Mouse (Mus musculus) midbrain, embryonic 11.5 days (tissue): ENCODE results near the gene Zbtb8os. TPM values are rescaled to one million over a fixed set of nuclear protein-coding genes. Genes with fewer than 3 reads are reported as not detected.
"Not testable (repeated sequence)": the region's sequence is repeated elsewhere in the genome, so short reads cannot be mapped to it uniquely, and the experiment has no call there.

Experiments
- ATAC-seq: fragments of 200-750 bp; cut with Nextera tagmentation; 2 replicates; pipeline ENCODE4 v1.8.0; 2017; ENCODE audit warnings: moderate TSS enrichment, moderate library complexity; ENCODE audit not compliant: low FRiP score
- DNase-seq: peaks from one replicate; pipeline ENCODE4 v3.0.0; 2015; ENCODE audit warnings: low spot score; ENCODE audit errors: missing footprints
- H3K27ac ChIP-seq: fragments of 300-500 bp; sonication (generic); 2 replicates; pipeline ENCODE4 v1.5.1; 2014; ENCODE audit warnings: low read depth, low read length
- H3K27me3 ChIP-seq: fragments of 300-500 bp; sonication (generic); 2 replicates; pipeline ENCODE4 v1.6.1; 2014; ENCODE audit warnings: mild to moderate bottlenecking, low read length, moderate library complexity, mixed read lengths; ENCODE audit not compliant: control insufficient read depth, insufficient read depth
- H3K36me3 ChIP-seq: fragments of 300-500 bp; sonication (generic); 2 replicates; pipeline ENCODE4 v1.6.1; 2014; ENCODE audit warnings: mild to moderate bottlenecking, low read length, moderate library complexity, mixed read lengths; ENCODE audit not compliant: control insufficient read depth, insufficient read depth
- H3K4me1 ChIP-seq: fragments of 300-500 bp; sonication (generic); 2 replicates; pipeline ENCODE4 v1.6.1; 2014; ENCODE audit warnings: low read length; ENCODE audit not compliant: control insufficient read depth, insufficient read depth
- H3K4me2 ChIP-seq: fragments of 300-500 bp; sonication (generic); 2 replicates; pipeline ENCODE4 v1.6.1; 2014; ENCODE audit warnings: mild to moderate bottlenecking, moderate library complexity
- H3K4me3 ChIP-seq: fragments of 300-500 bp; sonication (generic); 2 replicates; pipeline ENCODE4 v1.5.1; 2014; ENCODE audit warnings: low read depth, low read length
- H3K9ac ChIP-seq: fragments of 300-500 bp; sonication (generic); 2 replicates; pipeline ENCODE4 v1.6.1; 2014; ENCODE audit warnings: low read length
- H3K9me3 ChIP-seq: fragments of 300-500 bp; sonication (generic); 2 replicates; pipeline ENCODE4 v1.6.1; 2016; ENCODE audit warnings: low read length; ENCODE audit not compliant: control insufficient read depth
- WGBS: fragments of 180-500 bp; shearing (Covaris S2); extraction: QIAGEN DNeasy Blood & Tissue Kit; methylation state at CpG from one replicate; pipeline ENCODE4 v1.1.7; 2014; 5-methylcytosine and 5-hydroxymethylcytosine counted together
- polyA plus RNA-seq: library from polyadenylated mRNA; unstranded; fragments of >200 nt; fragmentation: Nextera tagmentation; extraction: Ambion mirVana; gene quantifications from 2 replicates; pipeline ENCODE4 v1.2.1, GENCODE M21; 2014

Zbtb8os gene
- polyA plus RNA-seq, 1 experiment from 2014 or later, result 42.7 TPM

GRCm38 (mm10) chr4:129342705-129343104 is 7.2 kb downstream of the Zbtb8os start:
- WGBS, result 94% methylated on average over 2 of the region's 2 CpGs

GRCm38 (mm10) chr4:129346481-129347154 is 11.1 kb downstream of the Zbtb8os start:
- ATAC-seq, result no peak
- 92% methylated on average over 15 of the region's 15 CpGs for WGBS

More at GRCm38 (mm10) chr4:129342705-129343104, 7.2 kb downstream of the Zbtb8os start:
- no peaks in the 10 kb centered on the region for H3K9me3 ChIP-seq
- no peaks in the 10 kb centered on the region for H3K27me3 ChIP-seq
- peaks cover 11% of the 10 kb centered on the region for H3K36me3 ChIP-seq
- no peak overlapping the region for H3K27ac ChIP-seq
- ATAC-seq (no peak), DNase-seq (no peak)
- no peak overlapping the region for H3K9ac ChIP-seq
- no peak overlapping the region for H3K4me3 ChIP-seq
- H3K4me1 ChIP-seq, result no peaks in the 10 kb centered on the region
- H3K4me2 ChIP-seq, result no peak overlapping the region

DNA sequence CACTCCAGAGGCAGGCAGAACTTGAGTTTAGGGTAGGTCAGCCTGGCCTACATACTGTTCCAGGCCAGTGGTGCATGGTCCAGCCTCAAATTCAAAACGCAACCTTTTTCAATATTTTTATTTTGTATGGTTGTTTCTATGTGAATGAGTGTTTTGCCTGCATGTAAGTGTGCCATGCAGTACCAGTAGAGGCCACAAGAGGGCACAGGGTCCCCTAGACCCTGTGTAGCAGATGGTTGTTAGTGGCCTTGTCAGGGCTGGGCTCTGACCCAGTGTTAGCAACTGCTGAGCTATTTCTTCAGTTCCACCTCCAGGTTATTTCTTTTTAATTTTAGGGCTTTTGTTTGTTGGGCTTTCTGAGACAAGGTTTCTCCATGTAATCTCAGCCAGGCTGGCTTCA is 15.1 kb downstream of the Zbtb8os start:
- H3K27ac ChIP-seq, result no peak overlapping the region
- ATAC-seq, result peak; percentile 68; the same call in 1 of the 2 replicates
- no peak overlapping the region for H3K9ac ChIP-seq
- no peaks in the 10 kb centered on the region for H3K27me3 ChIP-seq
- 11% methylated on average over 1 of the region's 1 CpGs for WGBS
- no peak overlapping the region for H3K4me3 ChIP-seq
- no peak overlapping the region for H3K4me2 ChIP-seq
- no peaks in the 10 kb centered on the region for H3K9me3 ChIP-seq
- no peaks in the 10 kb centered on the region for H3K36me3 ChIP-seq
- H3K4me1 ChIP-seq, result no peaks in the 10 kb centered on the region
- DNase-seq, result peak; percentile 97

More at GRCm38 (mm10) chr4:129346481-129347154, 11.1 kb downstream of the Zbtb8os start:
- no peak overlapping the region for H3K4me2 ChIP-seq
- H3K9ac ChIP-seq, result no peak overlapping the region
- no peaks in the 10 kb centered on the region for H3K4me1 ChIP-seq
- H3K36me3 ChIP-seq, result peaks cover 11% of the 10 kb centered on the region
- no peak overlapping the region for H3K4me3 ChIP-seq
- H3K27me3 ChIP-seq, result no peaks in the 10 kb centered on the region
- no peak for DNase-seq
- H3K9me3 ChIP-seq, result no peaks in the 10 kb centered on the region
- no peak overlapping the region for H3K27ac ChIP-seq

GRCm38 (mm10) chr4:129351111-129351510 is 15.6 kb downstream of the Zbtb8os start:
- H3K27me3 ChIP-seq, result no peaks in the 10 kb centered on the region
- DNase-seq (no peak), ATAC-seq (no peak)
- H3K9ac ChIP-seq, result no peak overlapping the region
- H3K4me3 ChIP-seq, result no peak overlapping the region
- H3K4me2 ChIP-seq, result no peak overlapping the region
- no peak overlapping the region for H3K27ac ChIP-seq
- H3K4me1 ChIP-seq, result no peaks in the 10 kb centered on the region
- no peaks in the 10 kb centered on the region for H3K9me3 ChIP-seq
- 74% methylated on average over 6 of the region's 6 CpGs for WGBS
- H3K36me3 ChIP-seq, result no peaks in the 10 kb centered on the region

- Histone ChIP-seq H3K27me3 (no peaks in the 10 kb centered on the region), H3K27ac (no peak overlapping the region), H3K4me1 (no peaks in the 10 kb centered on the region), H3K4me2 (no peak overlapping the region), H3K36me3 (no peaks in the 10 kb centered on the region), H3K9ac (no peak overlapping the region), H3K9me3 (no peaks in the 10 kb centered on the region), H3K4me3 (no peak overlapping the region)
- no peak for DNase-seq
- no peak for ATAC-seq
- WGBS, result 92% methylated on average over 12 of the region's 12 CpGs
Observed at GRCm38 (mm10) chr4:129353176-129353575, 17.7 kb downstream of the Zbtb8os start.

GRCm38 (mm10) chr4:129354236-129354635 is 18.7 kb downstream of the Zbtb8os start:
- Histone ChIP-seq H3K27ac (no peak overlapping the region), H3K9me3 (no peaks in the 10 kb centered on the region), H3K4me2 (no peak overlapping the region), H3K9ac (no peak overlapping the region), H3K4me1 (no peaks in the 10 kb centered on the region), H3K27me3 (no peaks in the 10 kb centered on the region), H3K4me3 (no peak overlapping the region), H3K36me3 (no peaks in the 10 kb centered on the region)
- ATAC-seq, result no peak
- 90% methylated on average over 15 of the region's 15 CpGs for WGBS
- DNase-seq, result no peak

- no peak for ATAC-seq
- Histone ChIP-seq H3K4me2 (no peak overlapping the region), H3K4me3 (no peak overlapping the region), H3K27me3 (no peaks in the 10 kb centered on the region), H3K27ac (no peak overlapping the region), H3K9ac (no peak overlapping the region), H3K4me1 (no peaks in the 10 kb centered on the region), H3K9me3 (no peaks in the 10 kb centered on the region), H3K36me3 (no peaks in the 10 kb centered on the region)
- 90% methylated on average over 15 of the region's 15 CpGs for WGBS
- DNase-seq, result no peak
Observed at GRCm38 (mm10) chr4:129357613-129358163, 22.2 kb downstream of the Zbtb8os start.

- H3K4me3 ChIP-seq, DNase-seq, H3K9ac ChIP-seq, H3K27ac ChIP-seq, H3K9me3 ChIP-seq, H3K4me1 ChIP-seq, H3K4me2 ChIP-seq, H3K27me3 ChIP-seq, ATAC-seq, H3K36me3 ChIP-seq: not testable (repeated sequence)
- 88% methylated on average over 3 of the region's 3 CpGs for WGBS
Observed at GRCm38 (mm10) chr4:129362238-129362637, 26.7 kb downstream of the Zbtb8os start.

DNA sequence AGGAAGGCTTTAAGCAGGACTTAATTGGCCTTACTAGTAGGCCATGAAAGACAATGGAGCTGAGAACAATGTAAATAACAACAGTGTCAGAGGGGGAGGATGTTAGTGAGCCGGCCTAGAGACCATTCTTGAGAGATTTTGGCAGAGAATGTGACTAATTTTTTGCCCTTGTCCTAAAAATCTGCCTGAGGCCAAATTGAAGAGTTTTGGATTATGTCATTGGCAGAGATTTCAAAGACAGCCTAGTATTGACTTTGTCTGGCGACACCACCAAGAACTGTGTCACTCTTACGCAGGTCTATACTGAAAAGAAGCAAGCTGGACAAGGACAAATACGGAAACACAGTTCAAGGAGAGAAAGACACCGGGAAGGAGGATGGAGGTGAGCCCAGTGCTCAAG is 27.3 kb downstream of the Zbtb8os start:
- Histone ChIP-seq H3K27me3 (no peaks in the 10 kb centered on the region), H3K4me2 (no peak overlapping the region), H3K27ac (no peak overlapping the region), H3K9ac (no peak overlapping the region), H3K4me3 (no peak overlapping the region), H3K36me3 (no peaks in the 10 kb centered on the region), H3K9me3 (no peaks in the 10 kb centered on the region), H3K4me1 (no peaks in the 10 kb centered on the region)
- ATAC-seq (no peak), DNase-seq (no peak)
- WGBS, result 72% methylated on average over 5 of the region's 5 CpGs
